Mouse (Mus musculus) liver, adult (tissue): ENCODE data around the gene Nlrp9b.
A peak's percentile ranks its signal among the peaks of the same experiment; 100 is the strongest.
"Not testable (repeated sequence)": the region's sequence is repeated elsewhere in the genome, so short reads cannot be mapped to it uniquely, and the experiment has no call there.

Experiments
- GATA4 ChIP-seq: IDR thresholded peaks from 2 replicates; pipeline ENCODE4 v1.6.1; 2014; ENCODE audit warnings: mild to moderate bottlenecking, low read length; ENCODE audit not compliant: insufficient replicate concordance

Gene Nlrp9b

GRCm38 (mm10) chr7:19991165-19991564 is at the start of gene Nlrp9b:
Gene Nlrp9b (plus strand): TSS chr7:19991465.
- not testable (repeated sequence) for TF ChIP-seq GATA4

GRCm38 (mm10) chr7:19944709-19945108 is 46.6 kb upstream of the Nlrp9b start:
- no peak for TF ChIP-seq GATA4

DNA sequence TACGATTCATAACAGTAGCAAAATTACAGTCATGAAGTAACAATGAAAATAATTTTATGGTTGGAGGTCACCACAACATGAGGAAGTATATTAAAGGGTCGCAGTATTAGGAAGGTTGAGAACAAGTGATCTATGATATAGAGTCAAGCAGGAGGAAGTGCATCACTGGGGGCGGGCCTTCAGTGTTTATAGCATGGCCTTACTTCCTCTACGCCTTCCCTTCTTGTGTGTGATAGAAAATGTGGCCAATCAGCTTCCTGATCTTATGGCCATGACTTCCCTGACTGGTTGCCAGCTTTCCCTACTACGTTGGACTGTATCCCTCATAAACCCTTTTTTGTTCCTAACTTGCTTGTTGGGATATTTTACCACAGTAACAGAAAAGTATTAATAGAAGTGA is 46.1 kb upstream of the Nlrp9b start:
- no peak for TF ChIP-seq GATA4

GRCm38 (mm10) chr7:19945821-19946515 is 45.3 kb upstream of the Nlrp9b start:
- TF ChIP-seq GATA4 = no peak

- no peak for TF ChIP-seq GATA4
Observed at GRCm38 (mm10) chr7:19948956-19949355, 42.3 kb upstream of the Nlrp9b start.

DNA sequence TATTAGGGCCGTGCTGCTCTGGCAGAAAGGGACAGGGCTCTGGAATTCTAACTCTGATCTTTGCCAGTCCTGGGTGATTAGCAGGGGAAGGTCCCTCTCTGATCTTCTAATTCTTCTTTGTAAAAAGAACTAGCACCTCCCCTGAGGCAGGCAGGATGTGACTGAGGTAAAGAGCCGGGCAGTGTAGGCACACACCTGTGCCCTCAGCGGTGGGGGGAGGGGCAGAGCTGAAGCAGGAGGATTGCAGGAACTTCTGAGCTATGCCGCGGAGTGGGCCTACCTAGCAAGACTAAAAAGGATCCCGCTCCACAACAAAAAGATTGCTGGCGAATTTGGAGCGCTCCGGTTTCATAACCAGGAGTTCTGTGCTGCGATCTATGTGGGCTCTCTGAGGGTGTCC is 41.3 kb upstream of the Nlrp9b start:
- TF ChIP-seq GATA4 = no peak

DNA sequence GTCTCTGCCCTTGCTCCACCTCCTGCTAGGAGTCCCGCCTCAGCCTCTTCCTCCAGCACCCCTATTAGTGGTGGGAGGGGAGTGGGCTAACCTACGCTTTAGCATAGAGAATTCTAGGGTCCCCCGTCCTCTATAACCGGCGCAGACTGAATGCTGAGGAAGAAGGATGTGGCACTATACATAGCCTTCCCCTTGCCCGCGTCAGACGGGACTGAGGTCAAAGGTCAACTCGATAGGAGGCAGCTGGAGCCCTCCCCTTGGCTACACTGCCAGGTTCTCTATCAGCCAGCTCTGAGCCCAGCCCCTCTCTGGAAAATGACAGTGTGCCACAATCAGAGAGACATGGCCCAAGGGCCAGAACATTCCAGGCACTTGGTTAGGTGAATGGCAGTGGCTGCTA is 40.7 kb upstream of the Nlrp9b start, which contains the start of gene Igsf23:
Igsf23 (minus strand) TSS at position 168 of the 400 bp plus-strand sequence.
- peak; percentile 64; the same call in 1 of the 2 replicates for TF ChIP-seq GATA4

DNA sequence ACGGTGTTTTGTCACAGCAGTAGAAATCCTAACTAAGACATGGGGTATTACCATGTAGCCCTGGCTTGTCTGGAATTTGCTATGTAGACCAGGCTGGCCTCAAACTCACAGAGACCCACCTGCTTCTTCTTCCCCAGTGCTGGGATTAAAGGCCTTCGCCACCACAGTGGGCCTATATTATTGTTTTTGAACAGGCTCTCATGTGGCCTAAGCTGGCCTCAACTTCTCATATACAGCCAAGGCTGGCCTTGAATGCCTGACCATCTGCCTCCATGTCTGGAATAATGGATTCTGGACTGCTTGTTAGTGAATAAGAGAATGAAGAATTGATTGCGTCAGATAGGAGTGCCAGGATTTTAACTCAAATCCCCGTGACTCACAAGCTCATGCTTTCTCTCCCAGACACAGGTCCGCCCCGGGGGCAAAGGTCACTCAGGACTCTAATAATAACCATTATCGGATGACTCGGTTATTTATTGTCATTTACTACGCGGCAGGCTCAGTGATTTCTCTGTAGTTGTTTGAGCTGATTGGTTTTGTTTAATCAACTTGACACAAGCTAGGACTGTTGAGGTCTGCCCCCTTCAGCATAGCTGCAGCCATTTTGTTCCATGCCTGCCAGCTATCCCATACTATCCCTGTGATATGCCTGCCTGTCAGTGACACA is 38.8 kb upstream of the Nlrp9b start:
- no peak for TF ChIP-seq GATA4

GRCm38 (mm10) chr7:19953054-19953453 is 38.2 kb upstream of the Nlrp9b start:
- TF ChIP-seq GATA4 = no peak

DNA sequence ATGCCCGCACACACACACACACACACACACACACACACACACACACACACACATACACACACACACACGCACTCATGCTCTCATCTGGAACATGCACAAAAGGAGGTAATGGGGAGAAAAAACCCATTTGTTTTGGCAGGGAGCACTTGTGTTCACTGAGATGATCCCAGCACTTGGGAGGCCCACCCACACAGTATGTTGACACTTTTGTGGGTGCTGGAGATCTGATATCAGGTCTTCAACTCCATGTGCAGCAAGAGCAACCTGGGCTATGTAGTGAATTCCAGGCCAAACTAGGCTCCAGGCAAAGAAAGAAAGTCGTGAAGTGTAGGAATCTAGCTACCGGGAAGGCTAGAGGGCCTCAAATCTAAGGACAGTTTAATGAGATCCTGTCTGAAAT is 35.4 kb upstream of the Nlrp9b start:
- TF ChIP-seq GATA4 = no peak

- peak; percentile 76; the same call in 1 of the 2 replicates for TF ChIP-seq GATA4
Observed at GRCm38 (mm10) chr7:19956341-19956781, 34.9 kb upstream of the Nlrp9b start.

- no peak for TF ChIP-seq GATA4
Observed at GRCm38 (mm10) chr7:19962423-19962822, 28.8 kb upstream of the Nlrp9b start.

- TF ChIP-seq GATA4 = no peak
Observed at GRCm38 (mm10) chr7:19964985-19965579, 26.2 kb upstream of the Nlrp9b start, which contains the start of gene Ceacam20. Gene Ceacam20 (plus strand): TSS chr7:19965412.

DNA sequence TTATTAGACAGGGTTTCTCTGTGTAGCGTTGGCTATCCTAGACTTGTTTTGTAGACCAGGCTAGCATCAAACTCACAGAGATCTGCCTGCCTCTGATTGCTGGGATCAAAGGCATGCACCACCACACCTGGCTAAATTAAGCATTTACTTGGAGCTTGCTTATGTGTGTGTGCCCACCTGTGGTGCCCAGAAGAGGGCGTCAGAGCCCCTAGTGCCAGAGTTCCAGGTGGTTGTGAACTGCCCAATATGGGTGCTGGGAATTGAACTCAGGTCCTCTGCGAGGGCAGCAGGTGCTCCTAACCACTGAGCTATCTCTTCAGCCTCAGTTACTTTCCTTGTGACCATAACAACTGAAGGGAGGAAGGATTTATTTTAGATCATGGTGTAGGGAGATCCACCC is 22.2 kb upstream of the Nlrp9b start:
- TF ChIP-seq GATA4 = no peak

- no peak for TF ChIP-seq GATA4
Observed at GRCm38 (mm10) chr7:19969541-19970090, 21.6 kb upstream of the Nlrp9b start.

DNA sequence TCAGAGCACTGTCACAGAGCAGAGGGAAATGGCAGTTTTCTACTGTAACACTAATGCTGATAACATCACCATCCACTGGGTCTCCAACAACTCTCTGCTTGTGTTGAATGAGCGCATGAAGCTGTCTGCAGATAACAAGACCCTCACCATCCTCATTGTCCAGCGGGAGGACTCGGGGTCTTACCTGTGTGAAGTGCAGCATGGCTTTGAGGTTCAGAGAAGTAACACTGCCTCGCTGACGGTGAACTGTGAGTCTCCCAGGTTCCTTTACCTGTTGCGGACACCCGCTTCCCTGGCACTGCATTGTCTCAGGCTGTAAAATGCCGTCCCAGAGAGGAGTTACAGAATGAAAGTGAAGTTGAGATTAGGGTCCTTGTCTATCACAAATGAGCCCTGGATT is 21.1 kb upstream of the Nlrp9b start:
- TF ChIP-seq GATA4 = no peak
